Mouse (Mus musculus) gastrocnemius, adult 2 months (tissue): ENCODE results near the gene Ggt1. TPM values are rescaled to one million over a fixed set of nuclear protein-coding genes. Genes with fewer than 3 reads are reported as not detected.

Source experiments
- DNase-seq: peaks from one replicate; pipeline ENCODE4 v3.0.0; 2022
- H3K27ac ChIP-seq: fragments of 200-600 bp; 2 replicates; pipeline ENCODE4 v1.8.1; 2022; ENCODE audit warnings: mild to moderate bottlenecking
- H3K4me3 ChIP-seq: fragments of 200-600 bp; 2 replicates; pipeline ENCODE4 v1.8.1; 2022; ENCODE audit warnings: mild to moderate bottlenecking, moderate library complexity
- CTCF ChIP-seq: fragments of 200-600 bp; IDR thresholded peaks from 2 replicates; pipeline ENCODE4 v1.8.1; 2022; ENCODE audit warnings: antibody characterized with exemption, mild to moderate bottlenecking, moderate library complexity
- intact Hi-C: fragments of 180-260 bp; cut with DNase I; formaldehyde crosslinking; loops from one replicate; pipeline ENCODE4 v1.15.1; 2025
- total RNA-seq, 2 experiments: library from RNA; stranded (reverse); gene quantifications; 2 replicates each; pipeline ENCODE4 v1.2.3; 2021

Ggt1 gene
- total RNA-seq, 2 experiments from 2014 or later: not detected

- peak overlapping the region; percentile 87 for H3K27ac ChIP-seq
- TF ChIP-seq CTCF: no peak
- intact Hi-C loops: no loop called here
- H3K4me3 ChIP-seq: no peak overlapping the region
- DNase-seq: no peak
Observed at GRCm38 (mm10) chr10:75530322-75530721, 31.1 kb upstream of the Ggt1 start.

- Histone ChIP-seq H3K27ac (peak overlapping the region; percentile 33; the same call in 1 of the 2 replicates), H3K4me3 (no peak overlapping the region)
- intact Hi-C loops: no loop called here
- no peak for DNase-seq
- no peak for TF ChIP-seq CTCF
Observed at GRCm38 (mm10) chr10:75531532-75532090, 29.8 kb upstream of the Ggt1 start.

- DNase-seq: no peak
- TF ChIP-seq CTCF: no peak
- intact Hi-C loops: no loop called here
- Histone ChIP-seq H3K27ac (no peak overlapping the region), H3K4me3 (no peak overlapping the region)
Observed at GRCm38 (mm10) chr10:75534216-75534615, 27.2 kb upstream of the Ggt1 start.

DNA sequence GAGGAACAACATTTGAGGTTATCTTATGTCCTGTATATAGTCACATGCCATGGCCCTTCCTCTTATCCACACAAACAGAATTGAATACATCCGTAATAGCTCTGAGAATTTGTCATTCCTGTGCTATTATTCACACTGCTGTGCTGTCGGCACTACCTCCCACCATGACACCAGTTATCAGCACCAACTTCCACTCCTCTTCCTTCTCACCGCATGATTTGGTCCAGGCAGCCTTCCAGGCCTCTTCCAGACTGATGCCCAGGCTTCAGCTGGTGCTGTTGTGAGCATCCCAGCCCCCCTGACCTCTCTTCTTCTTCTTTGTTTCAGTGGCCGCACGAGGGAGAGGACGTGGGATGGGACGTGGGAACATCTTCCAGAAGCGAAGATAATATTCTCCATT is 26.5 kb upstream of the Ggt1 start:
- TF ChIP-seq CTCF: no peak
- Histone ChIP-seq H3K27ac (no peak overlapping the region), H3K4me3 (no peak overlapping the region)
- DNase-seq: no peak
- intact Hi-C loops: no loop called here

DNA sequence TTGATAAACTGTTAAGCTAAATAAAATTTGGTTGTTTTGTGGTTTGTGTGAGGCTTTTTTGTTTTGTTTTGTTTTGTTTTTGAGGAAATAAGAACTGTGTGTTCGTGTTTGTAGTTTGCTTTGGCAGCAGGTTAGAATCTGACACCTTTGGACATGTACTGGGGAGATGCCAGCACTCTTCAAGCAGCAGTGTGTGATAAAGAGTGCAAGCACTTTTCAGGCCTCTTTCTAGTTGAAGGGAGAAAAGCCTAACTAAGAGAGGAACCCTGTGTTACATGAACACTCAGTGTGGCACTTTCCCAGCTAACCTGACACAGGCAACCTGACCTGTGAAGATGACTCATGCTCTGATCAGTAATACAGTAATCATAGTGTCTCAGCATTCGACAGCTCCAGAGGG is 26.0 kb upstream of the Ggt1 start:
- no peak overlapping the region for H3K27ac ChIP-seq
- intact Hi-C loops: no loop called here
- no peak for TF ChIP-seq CTCF
- no peak overlapping the region for H3K4me3 ChIP-seq
- no peak for DNase-seq

DNA sequence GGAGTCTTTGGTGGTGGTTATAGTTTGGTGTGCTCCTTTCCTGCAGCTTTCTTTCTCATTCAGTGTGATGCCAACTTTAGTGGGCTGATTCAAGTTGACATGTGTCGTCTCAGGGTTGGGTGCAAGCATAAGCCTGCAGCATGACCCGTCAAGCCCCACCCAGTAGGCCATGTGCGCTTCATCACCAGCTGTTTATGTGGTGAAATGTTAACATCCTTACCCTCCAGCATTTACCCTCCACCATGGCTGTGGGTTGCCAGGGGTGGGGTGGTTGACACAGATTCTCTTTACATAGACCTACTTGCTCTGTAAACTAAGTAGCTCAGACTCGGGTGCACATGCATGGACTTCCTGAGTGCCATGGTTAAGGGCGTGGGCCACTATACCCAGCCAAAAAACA is 25.3 kb upstream of the Ggt1 start:
- intact Hi-C loops: no loop called here
- Histone ChIP-seq H3K27ac (no peak overlapping the region), H3K4me3 (no peak overlapping the region)
- no peak for DNase-seq
- no peak for TF ChIP-seq CTCF

GRCm38 (mm10) chr10:75547901-75548300 is 13.5 kb upstream of the Ggt1 start:
- no peak for TF ChIP-seq CTCF
- DNase-seq: no peak
- Histone ChIP-seq H3K27ac (no peak overlapping the region), H3K4me3 (no peak overlapping the region)
- intact Hi-C loops: no loop called here

- TF ChIP-seq CTCF: no peak
- intact Hi-C loops: no loop called here
- no peak for DNase-seq
- Histone ChIP-seq H3K4me3 (no peak overlapping the region), H3K27ac (no peak overlapping the region)
Observed at GRCm38 (mm10) chr10:75548486-75548885, 12.9 kb upstream of the Ggt1 start.

- intact Hi-C loops: no loop called here
- H3K4me3 ChIP-seq: no peak overlapping the region
- H3K27ac ChIP-seq: no peak overlapping the region
- no peak for DNase-seq
- no peak for TF ChIP-seq CTCF
Observed at GRCm38 (mm10) chr10:75549886-75550285, 11.5 kb upstream of the Ggt1 start.

DNA sequence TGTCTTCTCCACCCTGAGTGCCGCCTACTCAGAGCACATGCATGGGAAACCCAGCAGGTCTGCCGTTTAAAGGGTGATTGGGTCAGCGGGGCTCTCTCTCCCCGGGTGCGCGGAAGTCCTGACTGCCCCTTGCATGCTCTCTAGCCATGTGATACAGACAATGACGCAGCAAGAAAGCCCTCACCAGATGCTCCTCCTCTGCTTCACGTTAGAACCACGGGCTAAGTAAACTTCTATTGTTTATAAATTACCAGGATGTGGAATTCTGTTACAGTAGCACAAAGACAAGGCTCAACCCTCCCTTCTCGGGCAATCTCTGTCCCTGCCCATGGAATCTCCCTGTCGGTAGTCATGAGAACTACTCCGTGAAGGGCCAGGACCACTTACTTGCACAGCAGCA is 10.2 kb upstream of the Ggt1 start:
- no peak for DNase-seq
- no peak overlapping the region for H3K27ac ChIP-seq
- intact Hi-C loops: no loop called here
- H3K4me3 ChIP-seq: no peak overlapping the region
- no peak for TF ChIP-seq CTCF

DNA sequence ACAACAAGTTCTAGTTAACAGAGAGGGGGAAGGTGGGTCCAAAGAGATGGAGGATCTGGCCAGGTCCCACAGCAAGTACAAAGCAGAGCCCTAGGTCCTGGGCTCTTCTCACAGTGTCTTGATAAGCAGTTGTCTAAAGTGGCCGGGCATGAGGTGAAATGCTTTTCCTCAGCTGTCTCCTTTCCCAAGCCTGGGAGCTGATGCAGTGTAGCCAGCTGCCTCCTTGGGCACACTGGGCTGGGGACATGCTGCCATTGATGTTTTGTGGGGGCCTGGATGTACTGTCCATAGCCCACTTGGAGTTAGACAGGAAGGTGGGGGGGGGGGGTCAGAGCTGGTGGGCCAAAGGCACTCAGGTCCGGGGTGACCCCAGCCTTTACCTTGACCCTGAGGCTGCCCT is 9.3 kb upstream of the Ggt1 start:
- Histone ChIP-seq H3K27ac (no peak overlapping the region), H3K4me3 (no peak overlapping the region)
- DNase-seq: no peak
- intact Hi-C loops: no loop called here
- TF ChIP-seq CTCF: no peak

DNA sequence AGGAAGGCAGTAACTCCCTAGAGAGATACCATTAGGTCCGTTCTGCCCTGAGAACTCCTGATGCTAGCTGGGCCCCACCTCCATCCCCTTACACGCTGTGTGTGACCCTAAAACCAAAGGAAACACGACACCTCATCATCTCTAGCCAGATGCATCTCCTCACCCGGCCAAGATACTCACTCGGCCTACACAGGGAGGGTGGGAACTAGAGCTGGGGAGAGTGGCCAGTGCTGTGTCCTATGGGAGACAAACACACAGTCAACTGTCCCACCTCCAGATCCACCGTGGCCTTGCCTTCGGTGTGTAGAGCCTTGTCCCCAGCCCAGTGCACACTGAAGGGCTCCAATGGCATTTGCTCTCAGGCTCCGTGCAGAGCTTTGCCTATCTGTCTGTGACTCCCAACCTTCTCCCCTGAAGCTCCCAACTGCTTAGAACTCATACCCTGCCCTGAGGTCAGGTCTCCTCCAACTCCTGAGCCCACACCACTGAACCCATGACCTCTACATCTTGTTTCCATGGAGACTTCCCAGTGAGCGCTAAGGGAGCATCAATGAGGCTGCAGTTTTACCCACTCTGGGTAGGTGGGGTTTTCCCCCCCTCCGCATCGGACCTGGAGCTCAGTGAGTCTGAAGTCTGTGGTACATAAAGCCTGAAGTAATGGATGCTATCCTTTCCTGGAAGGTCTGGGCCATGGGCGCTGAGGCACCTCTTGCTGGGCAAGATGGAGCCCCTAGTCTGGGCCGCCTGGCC is 8.5 kb upstream of the Ggt1 start:
- no peak overlapping the region for H3K4me3 ChIP-seq
- H3K27ac ChIP-seq: no peak overlapping the region
- TF ChIP-seq CTCF: no peak
- DNase-seq: no peak
- intact Hi-C loops: no loop called here

DNA sequence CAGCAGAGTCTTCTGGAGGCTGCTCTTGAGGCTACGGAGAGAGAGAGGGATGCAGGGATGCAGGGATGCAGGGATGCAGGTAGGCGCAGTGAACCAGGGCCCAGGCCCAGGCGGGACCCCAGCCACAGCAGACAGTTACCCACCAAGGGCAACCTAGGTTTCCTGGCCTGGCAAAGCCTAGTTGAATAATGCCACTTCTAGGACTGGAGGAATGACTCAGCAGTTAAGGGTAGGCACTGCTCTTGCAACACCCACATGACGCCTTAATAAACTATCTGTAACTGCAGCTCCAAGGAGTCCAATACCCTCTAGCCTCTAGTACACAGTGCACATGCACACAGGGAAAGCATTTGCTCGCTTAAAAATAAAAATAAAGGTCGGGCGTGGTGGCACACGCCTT is 7.3 kb upstream of the Ggt1 start:
- no peak for TF ChIP-seq CTCF
- no peak overlapping the region for H3K4me3 ChIP-seq
- DNase-seq: no peak
- H3K27ac ChIP-seq: no peak overlapping the region
- intact Hi-C loops: no loop called here

DNA sequence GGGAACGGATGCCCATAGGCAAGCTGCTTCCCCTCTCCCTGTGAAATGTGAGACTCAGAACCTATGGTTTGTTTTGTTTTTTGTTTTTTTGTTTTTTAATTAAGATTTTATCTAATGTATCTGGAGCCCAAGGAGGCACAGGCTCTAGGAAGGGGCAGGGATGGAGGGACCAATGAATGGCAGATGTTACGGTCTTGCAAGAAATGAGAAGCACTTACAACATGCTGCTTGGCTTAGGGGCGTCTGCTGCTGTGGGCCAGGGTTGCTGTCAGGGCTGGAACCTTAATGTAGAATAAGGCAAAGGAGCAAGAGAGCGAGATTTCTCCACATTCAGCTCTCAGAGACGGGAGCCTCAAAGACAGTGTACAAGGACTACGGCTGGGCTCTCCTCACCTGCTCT is 5.8 kb upstream of the Ggt1 start:
- Histone ChIP-seq H3K27ac (no peak overlapping the region), H3K4me3 (no peak overlapping the region)
- no peak for TF ChIP-seq CTCF
- no peak for DNase-seq
- intact Hi-C loops: no loop called here
